Mouse (Mus musculus): ENCODE measurements around the gene Gm9844.

DNA sequence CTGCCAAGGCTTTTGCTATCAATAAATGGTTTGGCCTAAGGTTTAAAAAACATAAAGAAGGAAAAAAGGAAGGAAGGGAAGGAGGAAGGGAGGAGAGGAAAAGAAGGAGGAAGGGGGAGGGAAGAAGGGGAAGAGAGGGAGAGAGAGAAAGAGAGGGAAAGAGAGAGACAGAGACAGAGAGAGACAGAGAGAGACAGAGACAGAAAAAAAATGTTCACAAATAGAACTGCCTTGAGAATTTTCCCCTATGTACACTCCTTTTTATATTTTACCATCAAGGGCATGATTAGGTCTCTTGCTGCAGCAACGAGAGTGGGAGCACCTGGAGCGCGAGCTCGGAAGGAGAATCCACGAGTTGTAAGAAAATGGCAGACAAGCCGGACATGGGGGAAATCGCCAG is at the start of gene Gm9844:
- TF ChIP-seq POLR2A (IDR thresholded peaks at IDR 0.05; ENCODE audit: insufficient read length, low read depth) (no peak), E2F4 (IDR thresholded peaks at IDR 0.05; ENCODE audit: insufficient read depth) (no peak)
